Mouse (Mus musculus): Measurements from ENCODE around the gene Kcnip4. TPM values are rescaled to one million over a fixed set of nuclear protein-coding genes. Genes with fewer than 3 reads are reported as not detected.

Kcnip4 gene
- polyA plus RNA-seq, 1 experiment from 2014 or later: 3.3 TPM

DNA sequence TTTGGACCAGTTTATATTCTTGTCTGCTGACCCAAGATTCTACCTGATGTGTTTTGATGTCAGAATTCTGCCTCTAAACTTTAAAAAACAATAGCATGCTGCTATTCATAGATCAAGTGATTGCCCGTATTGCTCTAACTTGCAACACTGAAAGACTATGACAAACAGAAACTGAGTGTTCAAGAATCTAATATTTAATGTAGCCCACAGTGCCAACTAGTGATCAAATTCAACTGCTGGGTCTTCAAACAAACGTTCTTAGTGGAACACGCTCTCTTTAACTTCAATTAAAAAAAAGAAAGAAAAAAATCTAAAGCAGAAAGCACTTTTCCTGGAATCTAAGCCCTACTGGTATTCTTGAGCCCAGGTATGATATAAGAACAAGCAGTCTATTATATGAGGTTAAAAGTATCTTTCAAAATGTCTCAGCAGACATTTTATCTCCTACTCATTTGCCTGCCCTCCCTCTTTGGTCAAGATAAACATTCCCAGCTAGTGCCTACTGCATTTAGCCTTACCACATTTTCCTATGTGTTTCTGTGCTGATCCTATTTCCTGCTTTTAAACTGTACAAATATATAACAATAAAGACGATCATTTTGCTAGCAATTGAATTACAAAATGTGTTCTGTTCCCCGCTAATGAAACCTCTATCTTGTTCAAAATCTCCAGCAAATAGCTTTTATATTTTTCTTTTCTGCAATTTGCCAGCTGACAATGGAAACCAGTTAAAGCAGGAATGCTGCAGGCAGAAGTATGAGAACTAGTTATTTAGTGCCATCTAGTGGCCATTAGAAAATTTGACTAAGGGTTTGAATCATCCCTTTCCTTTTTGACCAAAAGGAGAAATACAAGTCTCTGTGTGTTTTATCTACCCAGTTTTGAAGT, 1179.4 kb downstream of the Kcnip4 start:
- ATAC-seq (ENCODE audit: insufficient number of reproducible peaks, insufficient read depth, low FRiP score, low TSS enrichment): 0 out of 2 replicates have a peak, but pooled peaks have one; percentile 52
- Histone ChIP-seq H3K9me3 (no peaks in the 10 kb centered on the region), H3K4me3 (no peak overlapping the region), H3K27me3 (no peaks in the 10 kb centered on the region), H3K27ac (0 out of 2 replicates have a peak overlapping the region, but pooled peaks have one; percentile 4), H3K36me3 (no peaks in the 10 kb centered on the region), H3K9ac (no peak overlapping the region), H3K4me2 (replicated peaks) (no peak overlapping the region), H3K4me1 (no peaks in the 10 kb centered on the region)
- 42% methylated on average over 5 of the region's 5 CpGs for WGBS

DNA sequence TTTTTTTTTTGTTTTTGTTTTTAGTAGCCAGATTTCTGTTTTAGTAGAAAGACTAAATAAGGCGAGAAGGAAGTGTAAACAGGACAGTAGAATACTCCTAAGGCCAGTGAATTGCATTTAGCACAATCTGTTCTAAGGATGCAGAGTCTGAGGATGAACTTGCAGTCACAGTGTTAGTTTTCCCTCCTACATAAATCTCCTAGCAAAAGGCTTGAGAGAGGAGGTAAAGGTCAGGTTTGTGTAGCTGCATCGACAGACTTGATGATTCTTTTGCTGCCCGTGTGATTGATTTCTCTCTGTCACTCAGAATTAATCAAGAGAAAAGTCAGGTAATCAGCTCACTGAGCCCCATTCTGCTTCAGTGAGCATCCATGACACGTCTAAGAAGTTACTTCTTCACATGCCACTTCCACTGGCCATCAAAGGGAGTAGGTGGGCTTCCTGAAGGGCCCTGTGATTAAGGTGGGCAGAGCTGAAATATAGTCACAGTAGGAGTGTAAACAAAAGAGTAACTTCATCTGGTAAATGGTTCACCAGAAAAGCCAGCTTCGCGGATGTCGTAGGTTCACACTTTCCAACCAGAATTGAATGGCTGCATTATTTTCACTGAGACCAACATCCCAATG, 1183.8 kb downstream of the Kcnip4 start:
- no peak overlapping the region for H3K4me3 ChIP-seq
- H3K4me1 ChIP-seq: no peaks in the 10 kb centered on the region
- no peak for ATAC-seq (ENCODE audit: insufficient number of reproducible peaks, insufficient read depth, low FRiP score, low TSS enrichment)
- no peaks in the 10 kb centered on the region for H3K9me3 ChIP-seq
- no peaks in the 10 kb centered on the region for H3K27me3 ChIP-seq
- H3K4me2 ChIP-seq (replicated peaks): no peak overlapping the region
- H3K9ac ChIP-seq: no peak overlapping the region
- WGBS: 66% methylated on average over 7 of the region's 7 CpGs
- H3K27ac ChIP-seq: no peak overlapping the region
- H3K36me3 ChIP-seq: no peaks in the 10 kb centered on the region

Data from embryonic facial prominence, embryonic 12.5 days (tissue).